Mouse (Mus musculus): ENCODE measurements around the gene Med21. TPM values are rescaled to one million over a fixed set of nuclear protein-coding genes. Genes with fewer than 3 reads are reported as not detected.

Gene Med21
- total RNA-seq, 2 experiments from 2014 or later, result 46.0 to 48.9 TPM

GRCm38 (mm10) chr6:146674881-146675536 lies 32.7 kb downstream of the Med21 start:
- peak in 1 of 2 experiments; percentile 28 for DNase-seq (ENCODE audit: low spot score in 2 of 2)
- intact Hi-C loops (cut with DNase I), result no loop called here

- DNase-seq (ENCODE audit: low spot score in 2 of 2), result no peak
- intact Hi-C loops (cut with DNase I), result no loop called here
Measured at GRCm38 (mm10) chr6:146676904-146677303, 34.6 kb downstream of the Med21 start.

DNA sequence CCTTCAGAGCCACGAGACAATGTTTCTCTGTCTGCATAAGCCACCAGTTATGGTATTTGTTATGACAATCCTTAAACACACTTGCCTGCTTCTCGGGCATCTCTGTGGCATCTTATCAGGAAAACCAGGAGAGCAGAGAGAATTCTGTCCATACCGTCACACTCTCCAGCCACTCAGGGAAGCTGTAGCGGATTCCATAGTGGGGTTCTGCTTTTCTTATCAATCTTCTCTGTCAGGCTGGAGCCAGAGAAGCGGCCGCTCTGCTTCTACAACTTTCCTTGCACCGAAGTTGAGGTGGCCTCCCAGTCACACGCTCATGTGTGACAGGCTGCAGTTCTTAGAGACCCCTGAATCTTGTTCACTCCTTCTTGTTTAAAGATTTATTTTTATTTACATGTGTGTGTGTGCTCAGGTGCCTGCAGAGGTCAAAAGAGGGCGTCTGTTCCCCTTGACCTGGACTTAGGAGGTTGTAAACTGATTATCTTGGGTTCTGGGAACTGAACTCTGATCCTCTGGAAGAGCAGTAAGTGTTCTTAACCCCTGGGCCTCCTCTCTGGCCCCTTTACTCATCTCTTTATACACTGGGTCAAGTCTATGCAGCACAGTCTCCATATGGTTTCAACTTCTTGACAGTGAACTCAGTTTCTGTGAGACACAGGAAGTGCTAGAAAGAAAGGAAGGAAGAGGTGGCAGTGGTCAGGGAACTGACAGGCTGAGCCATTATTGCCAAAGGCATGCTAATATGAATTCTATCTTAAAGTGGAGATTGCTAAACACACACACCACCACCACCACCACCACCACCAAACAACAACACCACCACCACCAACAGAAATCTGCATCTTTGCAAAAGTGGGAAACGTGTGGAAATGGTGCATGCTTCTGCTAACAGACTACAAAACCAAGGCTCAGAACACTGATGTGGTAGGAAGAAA lies 36.1 kb downstream of the Med21 start:
- intact Hi-C loops (cut with DNase I), result no loop called here
- DNase-seq (ENCODE audit: low spot score in 2 of 2), result no peak

DNA sequence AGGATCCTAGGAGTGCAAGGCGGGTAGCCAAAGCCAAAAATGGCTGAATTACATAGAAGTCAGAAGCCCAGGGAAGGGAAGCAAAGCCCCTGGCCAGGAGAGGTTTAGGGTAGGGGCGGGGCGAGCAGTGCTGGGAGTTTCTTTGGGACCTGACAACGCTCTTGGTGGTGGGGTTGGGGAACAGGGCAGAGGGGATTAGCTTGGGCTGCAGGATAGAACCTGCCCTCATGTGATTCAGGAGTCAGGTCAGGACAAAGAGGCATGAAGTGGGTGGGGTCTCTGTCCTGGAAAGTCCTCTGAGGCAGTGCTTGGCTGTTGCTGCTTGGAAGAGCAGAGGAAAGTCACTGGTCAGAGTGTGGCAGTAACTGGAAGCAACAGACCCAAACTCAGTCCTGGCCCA lies 41.5 kb downstream of the Med21 start:
- intact Hi-C loops (cut with DNase I), result no loop called here
- no peak for DNase-seq (ENCODE audit: low spot score in 2 of 2)

DNA sequence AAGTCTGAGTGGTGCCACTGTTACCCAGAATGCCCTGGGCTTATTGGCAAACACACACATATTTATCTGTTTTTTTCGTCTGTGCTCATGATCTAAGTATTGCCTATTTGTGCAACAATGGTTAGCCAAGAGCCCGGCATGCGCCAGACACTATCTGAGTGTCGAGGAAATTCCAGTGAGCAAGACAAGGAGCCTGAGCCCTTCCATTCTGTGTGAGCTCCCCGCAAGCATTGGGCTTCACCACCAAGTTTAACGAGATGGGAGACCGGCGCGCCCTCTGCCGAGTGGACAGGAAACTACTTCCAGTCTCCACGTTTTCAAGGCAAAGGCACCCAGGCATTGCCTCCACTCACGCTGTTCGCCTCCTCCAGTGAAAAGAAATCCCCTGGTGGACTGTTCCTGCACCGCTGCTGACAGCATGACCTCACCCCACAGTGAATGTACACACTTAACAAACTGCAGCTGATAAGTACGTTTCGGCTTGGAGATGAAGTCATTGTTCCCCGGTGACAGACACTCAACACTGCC lies 43.5 kb downstream of the Med21 start:
- DNase-seq (ENCODE audit: low spot score in 2 of 2), result no peak
- intact Hi-C loops (cut with DNase I), result no loop called here

DNA sequence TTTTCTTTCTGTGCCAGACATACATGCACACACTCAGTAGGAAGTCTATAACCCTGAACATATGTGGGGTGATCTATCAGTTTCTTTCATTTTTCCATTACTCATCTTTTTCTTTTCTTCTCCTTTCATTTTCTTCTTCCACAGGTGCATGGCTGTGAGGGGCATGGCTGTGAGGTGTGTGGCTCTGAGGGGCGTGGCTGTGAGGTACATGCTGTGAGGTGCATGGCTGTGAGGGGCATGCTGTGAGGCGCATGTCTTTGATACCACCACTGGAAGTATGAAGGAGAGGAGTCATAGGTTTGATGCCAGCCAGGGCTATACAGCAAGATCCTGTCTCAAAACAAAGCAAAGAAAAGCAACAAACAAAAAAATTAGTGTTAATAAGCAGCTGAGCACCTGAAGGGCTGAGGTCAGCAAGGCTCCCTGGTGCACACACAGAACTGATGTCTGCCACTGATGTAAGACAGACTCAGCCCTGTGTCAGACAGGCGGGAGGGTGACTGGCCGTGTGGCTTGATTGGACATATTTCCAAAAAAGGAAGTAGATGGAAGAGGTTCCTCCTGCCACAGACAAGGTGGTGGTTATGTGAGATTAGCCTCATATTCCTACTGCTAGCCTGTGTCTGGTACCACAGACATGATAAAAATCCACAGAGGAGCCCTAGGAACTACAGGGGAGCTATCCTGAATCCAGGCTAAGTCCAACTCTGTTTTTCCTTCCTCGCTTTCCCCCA lies 44.3 kb downstream of the Med21 start:
- intact Hi-C loops (cut with DNase I), result no loop called here
- DNase-seq (ENCODE audit: low spot score in 2 of 2), result no peak

DNA sequence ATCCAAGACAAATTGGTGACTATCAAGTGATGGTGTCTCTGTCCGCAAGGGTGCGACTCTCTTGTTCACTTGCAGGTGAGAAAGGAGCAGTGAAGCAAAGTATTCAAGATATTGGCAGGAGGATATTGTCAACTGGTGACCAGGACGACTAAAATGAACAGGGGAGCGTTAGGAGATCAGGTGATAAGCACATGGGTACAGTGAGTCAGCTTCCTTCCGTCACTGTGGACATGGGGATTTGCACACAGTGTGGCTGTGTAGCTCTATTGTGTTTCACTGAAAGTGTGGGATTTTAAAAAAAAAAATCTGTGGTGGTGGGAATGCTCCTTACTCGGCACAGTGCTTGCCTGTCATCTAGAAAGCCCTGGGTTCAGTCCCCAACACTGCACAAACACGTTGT lies 45.7 kb downstream of the Med21 start:
- no peak for DNase-seq (ENCODE audit: low spot score in 2 of 2)
- intact Hi-C loops (cut with DNase I), result no loop called here

GRCm38 (mm10) chr6:146688861-146689260 lies 46.5 kb downstream of the Med21 start:
- intact Hi-C loops (cut with DNase I), result no loop called here
- DNase-seq (ENCODE audit: low spot score in 2 of 2), result no peak

- intact Hi-C loops (cut with DNase I), result no loop called here
- DNase-seq (ENCODE audit: low spot score in 2 of 2), result no peak
Measured at GRCm38 (mm10) chr6:146697767-146698166, 55.4 kb downstream of the Med21 start.

GRCm38 (mm10) chr6:146698376-146698775 lies 56.0 kb downstream of the Med21 start:
- intact Hi-C loops (cut with DNase I), result no loop called here
- no peak for DNase-seq (ENCODE audit: low spot score in 2 of 2)

Other genes with a start within 250 kb of the Med21 start
- gene Itpr2, start 140.3 kb upstream of the Med21 start, total RNA-seq (2021), result 10 to 100 TPM; 12.0 to 16.1 TPM
- 10 to 100 TPM; 95.8 to 99.0 TPM for gene Fgfr1op2, start 65.3 kb upstream of the Med21 start, total RNA-seq (2021)
- 10 to 100 TPM; 37.4 to 38.1 TPM for gene Ints13, start 64.7 kb upstream of the Med21 start, total RNA-seq (2021)
- 10 to 100 TPM; 26.8 to 30.9 TPM for gene Tm7sf3, start 277 bp downstream of the Med21 start, total RNA-seq (2021)
- gene Stk38l, start 82.4 kb downstream of the Med21 start, total RNA-seq (2021), result 10 to 100 TPM; 23.4 to 23.6 TPM
- 1 to 10 TPM; 5.8 to 8.3 TPM for gene Arntl2, start 153.5 kb downstream of the Med21 start, total RNA-seq (2021)
- not detected for gene Smco2, start 207.6 kb downstream of the Med21 start, total RNA-seq (2021)
- gene Ppfibp1, start 245.9 kb downstream of the Med21 start, total RNA-seq (2021), result 10 to 100 TPM; 57.2 to 60.7 TPM